Mouse (Mus musculus) kidney, adult 2 months (tissue): ENCODE data around the gene Cfap54.

ENCODE experiments used
- CTCF ChIP-seq: fragments of 200-500 bp; conservative IDR thresholded peaks from 2 replicates; pipeline ENCODE4 v1.5.1; 2011; ENCODE audit warnings: low read depth, mild to moderate bottlenecking, control low read depth, low read length, moderate library complexity, mixed read lengths; ENCODE audit not compliant: insufficient read depth, insufficient read length
- POLR2A ChIP-seq: fragments of 200-500 bp; IDR thresholded peaks from one replicate; pipeline ENCODE4 v1.6.1; 2011; ENCODE audit warnings: low read depth, low read length, control low read depth

DNA sequence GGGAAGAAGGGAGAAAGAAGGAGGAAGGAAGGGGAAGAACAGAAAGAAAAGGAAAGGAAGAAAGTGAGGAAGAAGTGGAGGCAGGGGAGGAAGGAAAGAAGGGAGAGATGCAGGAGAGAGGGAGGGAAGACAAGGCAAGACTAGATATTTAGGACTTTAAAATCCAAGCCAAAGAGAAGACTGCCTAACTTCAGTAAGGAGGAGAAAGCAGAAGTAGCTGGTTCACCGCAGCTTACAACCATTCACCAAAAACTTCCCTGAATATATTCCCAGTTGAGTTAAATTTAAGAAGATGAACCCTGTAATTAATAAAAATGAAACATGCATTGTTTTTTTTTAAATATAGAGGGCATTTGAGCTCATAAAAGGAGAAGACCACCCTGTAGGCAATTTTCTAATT, 34.3 kb upstream of the Cfap54 start:
- TF ChIP-seq CTCF (no peak), POLR2A (no peak)
